In genomic region chr17:26138239-26138836, GRCm38 (mm10) we compare ENCODE assay signal across 7 mouse cellular contexts. TPM values are rescaled to one million over a fixed set of nuclear protein-coding genes. Genes with fewer than 3 reads are reported as not detected.
DNase-seq lines count a peak whose midpoint lies in the region; ATAC-seq and TF ChIP-seq lines count a peak whose summit lies in the region.

Axin1 (plus strand) TSS chr17:26138688.

- intact Hi-C loops in left cerebral cortex, postnatal 4 days (cut with DNase I), result loop anchor here (10.0 kb wide), 1 partner anchor 106 kb away; the partner anchor contains the start of gene Fam234a

- peak; percentile 97 for DNase-seq in adrenal gland, postnatal 10 days
- DNase-seq in embryonic facial prominence, embryonic 10.5 days (ENCODE audit: low spot score), result peak; percentile 98
- peak; percentile 58 for DNase-seq in gonadal fat pad, adult 2 months (ENCODE audit: low read depth)
- DNase-seq in left cerebral cortex, postnatal 4 days, result peak; percentile 97

- H3K4me2 ChIP-seq in intestine, postnatal 0 days (replicated peaks; ENCODE audit: low read depth), result peak within 1 kb of the TSS; percentile 86
- peak within 1 kb of the TSS; percentile 94 for H3K4me2 ChIP-seq in midbrain, embryonic 12.5 days (replicated peaks)

- peak; percentile 85 for TF ChIP-seq POLR2A in small intestine, adult 2 months (IDR thresholded peaks at IDR 0.05; ENCODE audit: low read depth, low read length)

- peak within 1 kb of the TSS; percentile 93 for H3K27ac ChIP-seq in embryonic facial prominence, embryonic 10.5 days (replicated peaks)
- H3K27ac ChIP-seq in intestine, postnatal 0 days (ENCODE audit: low read depth, low read length), result peak within 1 kb of the TSS; percentile 92
- peak within 1 kb of the TSS; percentile 86 for H3K27ac ChIP-seq in midbrain, embryonic 12.5 days (replicated peaks)
- 0 out of 2 replicates have a peak within 1 kb of the TSS, but pooled peaks have one; percentile 27 for H3K27ac ChIP-seq in small intestine, adult 2 months (ENCODE audit: insufficient read depth, low read depth, low read length)

- H3K9me3 ChIP-seq in embryonic facial prominence, embryonic 10.5 days, result no peaks in the 10 kb centered on the region
- no peaks in the 10 kb centered on the region for H3K9me3 ChIP-seq in intestine, postnatal 0 days (ENCODE audit: control insufficient read depth)
- no peaks in the 10 kb centered on the region for H3K9me3 ChIP-seq in midbrain, embryonic 12.5 days

- ATAC-seq in intestine, postnatal 0 days, result peak; percentile 97
- ATAC-seq in midbrain, embryonic 12.5 days (ENCODE audit: low FRiP score, low read depth), result peak; percentile 97

- 1% methylated on average over 42 of the region's 42 CpGs for WGBS in embryonic facial prominence, embryonic 10.5 days
- under 1% methylated on average over 42 of the region's 42 CpGs for WGBS in intestine, postnatal 0 days
- under 1% methylated on average over 42 of the region's 42 CpGs for WGBS in midbrain, embryonic 12.5 days
- 1% methylated on average over 42 of the region's 42 CpGs for WGBS in small intestine, adult 2 months

- no peaks in the 10 kb centered on the region for H3K27me3 ChIP-seq in embryonic facial prominence, embryonic 10.5 days (replicated peaks; ENCODE audit: low read depth, poor library complexity, severe bottlenecking)
- H3K27me3 ChIP-seq in intestine, postnatal 0 days (replicated peaks; ENCODE audit: control insufficient read depth, insufficient read depth, low read length), result no peaks in the 10 kb centered on the region
- peaks cover 31% of the 10 kb centered on the region for H3K27me3 ChIP-seq in midbrain, embryonic 12.5 days
- no peaks in the 10 kb centered on the region for H3K27me3 ChIP-seq in small intestine, adult 2 months (ENCODE audit: control insufficient read depth, insufficient read depth, low read length)

- H3K4me3 ChIP-seq in embryonic facial prominence, embryonic 10.5 days, result peak within 1 kb of the TSS; percentile 91
- H3K4me3 ChIP-seq in intestine, postnatal 0 days (ENCODE audit: low read depth, low read length), result peak within 1 kb of the TSS; percentile 75
- peak within 1 kb of the TSS; percentile 94 for H3K4me3 ChIP-seq in midbrain, embryonic 12.5 days
- H3K4me3 ChIP-seq in small intestine, adult 2 months (ENCODE audit: low read depth, low read length), result peak within 1 kb of the TSS; percentile 87

- H3K9ac ChIP-seq in intestine, postnatal 0 days (ENCODE audit: low read depth, low read length), result peak within 1 kb of the TSS; percentile 98
- H3K9ac ChIP-seq in midbrain, embryonic 12.5 days (replicated peaks), result peak within 1 kb of the TSS; percentile 97

- peaks cover 35% of the 10 kb centered on the region for H3K4me1 ChIP-seq in embryonic facial prominence, embryonic 10.5 days
- H3K4me1 ChIP-seq in intestine, postnatal 0 days (replicated peaks; ENCODE audit: control insufficient read depth, insufficient read depth, low read length), result no peaks in the 10 kb centered on the region
- H3K4me1 ChIP-seq in midbrain, embryonic 12.5 days, result peaks cover 28% of the 10 kb centered on the region
- peaks cover 6% of the 10 kb centered on the region; the same call in 1 of the 2 replicates for H3K4me1 ChIP-seq in small intestine, adult 2 months (ENCODE audit: control insufficient read depth, insufficient read depth, insufficient read length, low read length)

- H3K36me3 ChIP-seq in embryonic facial prominence, embryonic 10.5 days (replicated peaks), result peaks cover 23% of the 10 kb centered on the region
- peaks cover 12% of the 10 kb centered on the region; the same call in 1 of the 2 replicates for H3K36me3 ChIP-seq in intestine, postnatal 0 days (ENCODE audit: control insufficient read depth, insufficient read depth)
- H3K36me3 ChIP-seq in midbrain, embryonic 12.5 days, result peaks cover 14% of the 10 kb centered on the region
- peaks cover 7% of the 10 kb centered on the region for H3K36me3 ChIP-seq in small intestine, adult 2 months (ENCODE audit: control insufficient read depth, insufficient read depth, low read length)

- peak; percentile 76 for TF ChIP-seq CTCF in intestine, postnatal 0 days (IDR thresholded peaks at IDR 0.05; ENCODE audit: low read depth)
- TF ChIP-seq CTCF in small intestine, adult 2 months (IDR thresholded peaks at IDR 0.05; ENCODE audit: extremely low read depth, insufficient read length, insufficient replicate concordance, low read depth, low read length), result peak; percentile 56; the same call in 1 of the 2 replicates

RNA-seq across cellular contexts. Expression of gene Axin1, which starts in this region (rescaled TPM):
- total RNA-seq in adrenal gland, postnatal 10 days (2021), result 10 to 100 TPM; 35.0 to 38.9 TPM
- 9.5 and 12.4 TPM in 2 replicates for polyA plus RNA-seq in embryonic facial prominence, embryonic 10.5 days (2016; fragmentation: Nextera tagmentation; extraction: Ambion mirVana)
- polyA plus RNA-seq in gonadal fat pad, adult 2 months (2012; rRNA removed), result 16.8 and 19.5 TPM in 2 replicates
- polyA plus RNA-seq in intestine, postnatal 0 days (2015; fragmentation: Nextera tagmentation; extraction: Ambion mirVana), result 9.3 and 9.6 TPM in 2 replicates
- 10 to 100 TPM; 37.5 to 37.8 TPM for total RNA-seq in left cerebral cortex, postnatal 4 days (2021)
- polyA plus RNA-seq in midbrain, embryonic 12.5 days (2016; fragmentation: Nextera tagmentation; extraction: Ambion mirVana), result 17.6 and 18.2 TPM in 2 replicates
- polyA plus RNA-seq in small intestine, adult 2 months (2012; rRNA removed), result 8.5 and 17.9 TPM in 2 replicates

Comparison
In these comparisons a context has a peak if more than half of its experiments do, and no peak if none do; other contexts are left out.
1. Peak in every context shown above with its lines: DNase-seq, ATAC-seq, H3K4me3 ChIP-seq and H3K27ac ChIP-seq.
2. H3K27ac ChIP-seq: peak in every context shown above with its lines; median percentile 93 in embryonic facial prominence, embryonic 10.5 days; 92 in intestine, postnatal 0 days; 86 in midbrain, embryonic 12.5 days; 27 in small intestine, adult 2 months.